Mouse (Mus musculus) stomach, postnatal 0 days (tissue): ENCODE measurements around the gene Arrb2. TPM values are rescaled to one million over a fixed set of nuclear protein-coding genes. Genes with fewer than 3 reads are reported as not detected.

ENCODE experiments used
- ATAC-seq: fragments of 200-750 bp; cut with Nextera tagmentation; 2 replicates; pipeline ENCODE4 v1.8.0; 2017; ENCODE audit not compliant: low FRiP score, low TSS enrichment
- DNase-seq: peaks from one replicate; pipeline ENCODE4 v3.0.0-alpha.2; 2016; ENCODE audit warnings: low spot score
- H3K27ac ChIP-seq: fragments of 300-500 bp; sonication (generic); replicated peaks from 2 replicates; pipeline ENCODE4 v1.5.1; 2014; ENCODE audit warnings: mild to moderate bottlenecking, control low read depth
- H3K27me3 ChIP-seq: fragments of 300-500 bp; sonication (generic); 2 replicates; pipeline ENCODE4 v1.6.1; 2014; ENCODE audit warnings: low read length; ENCODE audit not compliant: control insufficient read depth, insufficient read depth
- H3K36me3 ChIP-seq: fragments of 300-500 bp; sonication (generic); 2 replicates; pipeline ENCODE4 v1.6.1; 2014; ENCODE audit warnings: low read length, mixed read lengths; ENCODE audit not compliant: control insufficient read depth, insufficient read depth
- H3K4me1 ChIP-seq: fragments of 300-500 bp; sonication (generic); replicated peaks from 2 replicates; pipeline ENCODE4 v1.6.1; 2014; ENCODE audit warnings: antibody characterized with exemption; ENCODE audit not compliant: control insufficient read depth, insufficient read depth
- H3K4me2 ChIP-seq: fragments of 300-500 bp; sonication (generic); replicated peaks from 2 replicates; pipeline ENCODE4 v1.6.1; 2014; ENCODE audit warnings: low read depth, mild to moderate bottlenecking, control low read depth, moderate library complexity
- H3K4me3 ChIP-seq: fragments of 300-500 bp; sonication (generic); 2 replicates; pipeline ENCODE4 v1.5.1; 2014; ENCODE audit warnings: low read depth, low read length, control low read depth
- H3K9ac ChIP-seq: fragments of 300-500 bp; sonication (generic); 2 replicates; pipeline ENCODE4 v1.6.1; 2014; ENCODE audit warnings: mild to moderate bottlenecking, low read length, control low read depth, mixed read lengths
- H3K9me3 ChIP-seq: fragments of 300-500 bp; sonication (generic); 2 replicates; pipeline ENCODE4 v1.6.1; 2016; ENCODE audit warnings: low read length; ENCODE audit not compliant: control insufficient read depth
- CTCF ChIP-seq: IDR thresholded peaks from 2 replicates; pipeline ENCODE4 v1.5.1; 2016; ENCODE audit warnings: antibody characterized with exemption, low read depth, mild to moderate bottlenecking, moderate library complexity
- EP300 ChIP-seq: optimal IDR thresholded peaks from 2 replicates; pipeline ENCODE3; 2016; ENCODE audit warnings: antibody characterized with exemption
- WGBS: fragments of 180-500 bp; shearing (Covaris S2); extraction: QIAGEN DNeasy Blood & Tissue Kit; methylation state at CpG from one replicate; pipeline ENCODE4 v1.1.7; 2014; 5-methylcytosine and 5-hydroxymethylcytosine counted together
- polyA plus RNA-seq: library from polyadenylated mRNA; unstranded; fragments of >200 nt; fragmentation: Nextera tagmentation; extraction: Ambion mirVana; gene quantifications from 2 replicates; pipeline ENCODE4 v1.2.1, GENCODE M21; 2015

Gene Arrb2
- polyA plus RNA-seq, 1 experiment from 2014 or later: 9.5 TPM

DNA sequence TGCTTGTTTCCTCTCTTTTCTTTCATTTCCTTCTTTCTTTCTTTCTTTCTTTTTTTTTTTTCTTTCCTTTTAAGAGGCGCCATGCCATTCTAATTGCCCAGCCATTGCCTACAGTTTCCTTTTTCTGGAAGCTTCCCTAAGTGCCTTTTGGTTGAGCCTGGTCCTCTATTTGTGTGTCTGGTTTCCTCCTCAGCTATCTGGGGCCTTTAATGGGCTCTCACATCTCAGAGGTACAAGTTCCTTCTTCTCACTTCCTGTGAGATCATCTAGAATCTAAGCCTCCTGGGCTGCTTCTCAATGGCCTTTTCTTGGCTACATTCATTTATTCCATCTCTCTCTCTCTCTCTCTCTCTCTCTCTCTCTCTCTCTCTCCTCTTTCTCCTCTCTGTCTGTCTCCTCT, 14.9 kb downstream of the Arrb2 start:
- no peaks in the 10 kb centered on the region for H3K36me3 ChIP-seq
- 72% methylated on average over 1 of the region's 1 CpGs for WGBS
- no peak for TF ChIP-seq EP300
- no peak for TF ChIP-seq CTCF

DNA sequence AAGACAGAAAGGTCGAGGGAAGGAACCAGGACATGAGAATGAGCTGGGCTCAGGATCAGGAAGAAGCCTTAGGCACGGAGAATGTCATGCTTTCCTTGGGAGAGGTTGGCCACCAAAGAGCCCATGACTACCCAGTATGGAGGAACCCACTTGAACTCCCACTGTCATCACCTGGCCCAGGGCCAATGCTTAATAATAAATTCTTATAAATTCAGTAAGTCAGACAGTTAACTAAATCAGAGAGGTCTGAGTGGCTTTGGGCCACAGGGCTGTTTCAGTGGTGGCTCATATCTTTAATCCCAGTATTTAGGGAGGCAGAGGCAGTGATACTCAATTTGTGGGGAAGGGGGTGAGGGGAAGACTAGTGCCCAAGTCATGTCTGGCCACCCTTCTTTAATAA, 18.5 kb downstream of the Arrb2 start:
- Histone ChIP-seq H3K27me3 (no peaks in the 10 kb centered on the region), H3K27ac (no peak overlapping the region), H3K9me3 (no peaks in the 10 kb centered on the region), H3K9ac (no peak overlapping the region), H3K4me2 (peak overlapping the region; percentile 50; the same call in 1 of the 2 replicates), H3K36me3 (peaks cover 8% of the 10 kb centered on the region), H3K4me3 (no peak overlapping the region), H3K4me1 (no peaks in the 10 kb centered on the region)
- WGBS: 82% methylated on average over 2 of the region's 2 CpGs
- DNase-seq (no peak), ATAC-seq (no peak)
- no peak for TF ChIP-seq CTCF
- TF ChIP-seq EP300: no peak

More for the DNA sequence above, 14.9 kb downstream of the Arrb2 start:
- ATAC-seq (no peak), DNase-seq (no peak)
- no peaks in the 10 kb centered on the region for H3K27me3 ChIP-seq
- H3K4me1 ChIP-seq: no peaks in the 10 kb centered on the region
- H3K9me3 ChIP-seq: no peaks in the 10 kb centered on the region
- H3K9ac ChIP-seq: no peak overlapping the region
- no peak overlapping the region for H3K4me2 ChIP-seq
- H3K4me3 ChIP-seq: no peak overlapping the region
- no peak overlapping the region for H3K27ac ChIP-seq

GRCm38 (mm10) chr11:70451797-70452498, 19.5 kb downstream of the Arrb2 start, which contains the start of gene Med11:
Med11 (plus strand) TSS chr11:70451919.
- TF ChIP-seq EP300: peak; percentile 34
- peak; percentile 98 for TF ChIP-seq CTCF
- peak within 1 kb of the TSS; percentile 79 for H3K9ac ChIP-seq
- ATAC-seq (peak; percentile 98), DNase-seq (peak; percentile 99)
- H3K4me3 ChIP-seq: peak within 1 kb of the TSS; percentile 62
- H3K9me3 ChIP-seq: no peaks in the 10 kb centered on the region
- no peaks in the 10 kb centered on the region for H3K4me1 ChIP-seq
- H3K36me3 ChIP-seq: peaks cover 8% of the 10 kb centered on the region
- under 1% methylated on average over 46 of the region's 46 CpGs for WGBS
- peak within 1 kb of the TSS; percentile 50 for H3K4me2 ChIP-seq
- H3K27me3 ChIP-seq: no peaks in the 10 kb centered on the region
- peak within 1 kb of the TSS; percentile 97 for H3K27ac ChIP-seq

- no peaks in the 10 kb centered on the region for H3K27me3 ChIP-seq
- H3K4me2 ChIP-seq: peak overlapping the region; percentile 50; the same call in 1 of the 2 replicates
- no peak; the same call in 1 of the 2 replicates for ATAC-seq
- no peak overlapping the region for H3K27ac ChIP-seq
- no peak for TF ChIP-seq EP300
- TF ChIP-seq CTCF: no peak
- H3K9me3 ChIP-seq: no peaks in the 10 kb centered on the region
- no peaks in the 10 kb centered on the region for H3K4me1 ChIP-seq
- no peak for DNase-seq
- H3K9ac ChIP-seq: no peak overlapping the region
- H3K36me3 ChIP-seq: peaks cover 8% of the 10 kb centered on the region
- no peak overlapping the region for H3K4me3 ChIP-seq
- 80% methylated on average over 9 of the region's 9 CpGs for WGBS
Measured at GRCm38 (mm10) chr11:70453261-70454044, 21.0 kb downstream of the Arrb2 start.

DNA sequence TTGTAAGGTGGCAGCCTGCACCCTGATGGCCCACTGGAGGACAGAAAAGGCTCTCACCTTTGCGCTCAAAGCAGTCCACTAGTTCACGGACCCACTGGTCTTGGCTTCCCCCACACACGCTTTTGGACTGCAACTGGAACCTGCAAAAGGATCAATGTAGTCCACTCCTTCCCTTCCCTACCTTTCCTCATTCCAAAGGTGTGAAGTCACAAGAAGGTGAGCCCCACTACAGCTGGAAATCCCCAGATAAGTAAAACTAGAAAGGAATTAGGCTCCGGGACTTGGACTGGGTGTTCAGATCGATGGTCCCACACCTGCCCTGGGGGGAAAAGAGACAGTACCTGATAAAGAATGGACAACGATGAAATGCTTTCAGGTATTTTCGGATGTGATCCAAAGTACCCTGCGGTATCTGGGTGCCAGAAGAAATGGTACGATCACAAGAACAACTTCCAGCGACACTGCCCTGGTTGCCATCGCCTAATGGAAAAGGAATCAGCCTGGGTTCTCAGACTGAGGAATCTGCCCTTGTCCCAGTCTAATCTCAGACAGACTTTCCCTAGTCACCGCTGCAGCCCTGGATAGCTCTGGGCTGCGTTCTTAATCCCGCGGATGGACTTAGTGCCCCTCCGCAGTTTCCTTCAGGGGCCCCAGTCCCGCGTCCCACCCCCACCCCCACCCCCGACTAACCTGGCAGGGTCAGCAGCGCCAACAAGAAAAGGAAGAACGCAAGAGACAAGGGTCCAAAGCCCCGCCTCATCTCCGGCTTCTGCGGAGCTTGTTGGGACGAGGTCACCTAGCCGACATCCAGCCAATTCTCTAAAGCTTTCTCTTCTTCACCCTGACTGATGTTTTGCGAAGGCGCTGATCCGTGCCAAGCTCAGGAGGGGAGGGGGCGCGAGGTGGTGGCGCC, 26.5 kb downstream of the Arrb2 start, which contains the start of gene Zmynd15:
TSS of gene Zmynd15 (plus strand) at position 746 of the 913 bp plus-strand sequence.
- peak within 1 kb of the TSS; percentile 92 for H3K4me2 ChIP-seq
- 13% methylated on average over 30 of the region's 32 CpGs for WGBS
- peak within 1 kb of the TSS; percentile 61 for H3K4me3 ChIP-seq
- H3K9me3 ChIP-seq: no peaks in the 10 kb centered on the region
- DNase-seq (peak; percentile 39), ATAC-seq (peak; percentile 36)
- no peaks in the 10 kb centered on the region for H3K27me3 ChIP-seq
- H3K27ac ChIP-seq: peak within 1 kb of the TSS; percentile 61
- no peak for TF ChIP-seq EP300
- TF ChIP-seq CTCF: no peak
- H3K36me3 ChIP-seq: peaks cover 3% of the 10 kb centered on the region
- H3K9ac ChIP-seq: peak within 1 kb of the TSS; percentile 75
- H3K4me1 ChIP-seq: no peaks in the 10 kb centered on the region; the same call in 1 of the 2 replicates
